Mouse (Mus musculus) ovary, postnatal 14 days (tissue): ENCODE data around the gene Zfp777.
A peak's percentile ranks its signal among the peaks of the same experiment; 100 is the strongest.

Experiments used
- DNase-seq: peaks from one replicate; pipeline ENCODE4 v3.0.0; 2022; ENCODE audit warnings: low spot score

The Zfp777 gene

DNA sequence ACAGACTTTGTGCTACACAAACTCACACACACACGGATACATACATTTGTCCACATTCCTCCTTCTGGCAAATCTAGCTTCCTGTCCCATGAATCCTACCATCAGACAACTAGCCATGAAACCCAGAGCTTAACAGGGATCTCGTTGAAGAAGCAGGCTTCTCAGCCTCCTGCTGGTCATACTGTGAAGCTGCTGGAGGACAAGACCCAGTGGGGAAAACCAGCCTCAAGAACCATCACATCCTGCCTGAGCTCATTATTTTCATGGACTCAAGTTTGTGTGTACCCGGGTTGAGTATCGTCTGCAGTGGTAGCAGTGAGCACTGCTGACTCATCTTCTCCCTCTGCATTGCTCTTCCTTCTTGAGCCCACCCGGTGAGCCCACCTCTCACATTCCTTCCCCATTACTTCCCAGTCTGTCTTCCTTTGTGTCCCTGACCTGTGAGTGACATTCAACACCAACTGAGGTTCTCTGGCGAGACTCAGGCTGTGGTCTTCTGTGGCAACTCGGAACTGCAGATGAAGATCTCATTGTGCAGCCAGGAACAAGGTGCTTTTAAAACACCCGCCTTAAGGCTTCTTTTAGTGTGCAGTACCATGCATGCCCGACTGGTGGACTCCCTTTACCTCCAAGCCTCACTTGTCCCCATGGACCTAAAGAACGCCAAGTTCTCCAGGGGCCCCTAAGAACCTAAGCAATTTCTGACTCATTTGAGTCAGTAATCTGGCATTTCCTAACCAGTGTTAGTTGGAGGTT, 22.6 kb downstream of the Zfp777 start:
- DNase-seq = no peak

DNA sequence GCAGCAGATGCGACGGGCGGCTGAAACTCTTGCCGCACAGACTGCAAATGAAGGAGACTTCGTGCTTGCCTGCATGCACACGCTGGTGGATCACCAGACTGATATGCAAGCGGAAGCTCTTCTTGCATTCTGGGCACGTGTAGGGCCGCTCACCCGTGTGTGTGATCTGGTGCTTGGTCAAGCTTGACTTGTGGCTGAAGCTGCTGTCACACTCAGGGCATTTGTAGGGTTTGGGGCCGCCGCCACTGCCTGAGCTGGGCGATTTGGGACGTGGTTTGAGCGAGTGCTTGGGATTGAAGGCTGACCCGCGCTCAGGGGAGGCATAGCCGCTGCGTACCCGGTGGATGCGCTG, 23.7 kb downstream of the Zfp777 start:
- no peak for DNase-seq

DNA sequence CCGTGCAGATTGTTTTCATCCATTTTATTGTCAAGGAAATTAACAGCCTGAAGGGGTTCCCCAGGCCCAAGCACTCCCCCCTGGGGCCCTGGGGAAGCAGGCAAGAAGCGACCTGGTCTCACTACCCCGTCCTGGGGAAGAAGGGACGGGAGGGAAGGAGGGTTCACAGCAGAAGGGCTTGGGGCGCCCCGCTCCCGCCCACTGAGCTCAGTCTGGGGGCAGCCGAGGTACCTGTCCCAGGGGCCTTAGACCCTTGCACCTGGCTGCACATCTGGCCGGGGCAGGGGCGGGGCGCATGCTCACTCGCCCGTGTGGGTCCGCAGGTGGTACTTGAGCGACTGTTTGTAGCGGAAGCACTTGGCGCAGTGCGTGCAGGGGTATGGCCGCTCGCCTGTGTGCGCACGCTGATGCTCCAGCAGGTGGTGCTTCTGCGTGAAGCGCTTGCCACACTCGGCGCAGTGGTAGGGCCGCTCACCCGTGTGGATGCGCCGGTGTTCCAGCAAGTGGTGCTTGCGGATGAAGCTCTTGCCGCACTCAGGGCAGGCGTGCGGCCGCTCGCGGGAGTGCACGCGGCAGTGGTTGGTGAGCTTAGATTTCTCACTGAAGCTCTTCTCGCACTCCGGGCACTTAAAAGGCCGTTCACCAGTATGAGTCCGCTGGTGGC, 24.2 kb downstream of the Zfp777 start:
- no peak for DNase-seq

GRCm38 (mm10) chr6:48022672-48023071, 26.0 kb downstream of the Zfp777 start:
- no peak for DNase-seq

- no peak for DNase-seq
Measured at GRCm38 (mm10) chr6:48021678-48022077, 27.0 kb downstream of the Zfp777 start.

GRCm38 (mm10) chr6:48020006-48020405, 28.7 kb downstream of the Zfp777 start:
- DNase-seq = no peak

DNA sequence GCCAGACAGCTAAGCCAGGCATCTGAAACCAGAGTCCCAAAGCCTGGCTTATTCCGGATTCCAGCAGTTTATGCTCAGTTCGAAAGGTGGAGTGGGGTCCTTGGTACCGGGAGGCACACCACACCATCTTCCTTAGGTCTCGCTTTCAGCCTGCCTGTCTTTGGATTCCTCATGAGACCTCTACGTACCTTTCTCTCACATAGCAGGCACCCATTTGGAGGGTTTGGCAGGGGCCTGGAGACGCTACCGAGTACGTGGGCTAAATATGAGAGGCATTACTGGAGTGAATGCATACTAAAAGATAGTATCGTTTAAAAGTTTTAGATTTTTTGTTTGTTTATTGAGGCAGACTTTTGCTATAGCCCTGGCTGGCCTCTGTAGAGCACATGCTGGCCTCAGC, 31.9 kb downstream of the Zfp777 start:
- DNase-seq = no peak

GRCm38 (mm10) chr6:48016090-48016521, 32.6 kb downstream of the Zfp777 start:
- peak; percentile 58 for DNase-seq

- DNase-seq = no peak
Measured at GRCm38 (mm10) chr6:48010727-48011126, 38.0 kb downstream of the Zfp777 start.

DNA sequence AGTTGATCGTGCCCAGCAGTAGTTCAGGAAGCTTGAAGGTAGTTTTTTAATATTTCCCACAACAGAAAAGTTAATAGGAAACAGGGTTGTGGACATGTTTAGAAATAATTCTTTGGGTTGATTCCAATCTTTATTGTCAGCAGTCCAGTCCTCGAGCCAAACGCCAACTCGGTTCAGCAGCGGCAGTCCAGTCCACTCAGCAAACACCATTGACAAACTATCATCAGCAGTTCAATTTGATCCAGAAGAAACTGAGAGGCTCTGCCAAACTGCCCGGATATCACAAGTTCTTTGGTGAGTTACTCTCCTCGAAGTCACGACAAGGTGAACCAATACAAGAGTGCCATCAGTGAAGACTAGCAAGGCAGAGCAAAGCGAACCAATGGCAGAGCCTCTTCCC, 53.0 kb downstream of the Zfp777 start:
- no peak for DNase-seq

GRCm38 (mm10) chr6:47983936-47984335, 64.8 kb downstream of the Zfp777 start:
- no peak for DNase-seq

DNA sequence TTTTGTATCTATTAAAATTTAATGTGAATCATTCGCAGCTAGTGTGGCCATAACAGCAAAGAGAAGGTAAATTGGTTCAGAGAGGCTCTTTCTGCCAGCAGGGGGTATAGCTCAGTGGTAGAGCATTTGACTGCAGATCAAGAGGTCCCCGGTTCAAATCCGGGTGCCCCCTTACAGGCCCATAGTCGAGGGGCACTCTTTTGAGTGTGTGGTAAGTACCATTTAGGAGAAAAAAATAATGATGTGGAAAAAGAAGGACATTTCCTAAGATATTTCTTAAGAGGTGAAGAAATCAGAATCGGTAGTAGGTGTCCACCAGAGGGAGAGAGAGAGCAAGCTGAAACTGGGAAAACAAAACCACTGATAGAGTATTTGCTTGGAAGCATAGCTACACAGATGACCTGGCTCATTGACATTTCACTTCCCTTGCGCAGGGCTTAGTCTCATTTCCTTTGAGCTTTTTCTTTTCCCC, 69.8 kb downstream of the Zfp777 start:
- peak; percentile 69 for DNase-seq

GRCm38 (mm10) chr6:47974599-47974998, 74.1 kb downstream of the Zfp777 start:
- no peak for DNase-seq
